Mouse (Mus musculus): ENCODE measurements around the gene Sdc4.

DNA sequence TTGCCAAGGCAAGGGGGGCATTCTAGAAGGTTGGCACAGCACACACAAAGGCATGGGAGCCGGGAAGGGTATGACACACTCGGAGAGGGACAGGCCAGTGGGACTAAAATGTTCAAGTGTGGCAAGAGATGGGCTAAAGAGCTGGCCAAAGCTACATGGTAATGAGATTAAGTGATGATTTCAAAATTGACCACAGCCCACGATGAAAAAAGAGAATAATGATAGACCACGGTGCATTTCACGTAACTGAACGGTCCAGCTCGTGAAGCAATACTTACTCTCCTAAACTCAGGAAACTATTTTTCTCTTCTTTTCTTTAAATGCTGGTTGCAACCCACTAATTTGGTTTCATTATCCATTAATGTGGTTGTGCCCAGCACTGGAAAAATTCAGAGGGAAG lies 47.6 kb downstream of the Sdc4 start:
- no peak for TF ChIP-seq CTCF (conservative IDR thresholded peaks at IDR 0.05; ENCODE audit: low read length)
- TF ChIP-seq POU5F1 (IDR thresholded peaks at IDR 0.05; ENCODE audit: borderline replicate concordance, low read length) = no peak
